Mouse (Mus musculus): Measurements from ENCODE around the gene Gpbp1. TPM values are rescaled to one million over a fixed set of nuclear protein-coding genes. Genes with fewer than 3 reads are reported as not detected.

The Gpbp1 gene
- polyA plus RNA-seq, 1 experiment from 2014 or later, result 123 TPM

GRCm38 (mm10) chr13:111393426-111393825 lies 96.5 kb downstream of the Gpbp1 start:
- Histone ChIP-seq H3K27me3 (no peaks in the 10 kb centered on the region), H3K4me3 (no peak overlapping the region), H3K4me1 (peaks cover 13% of the 10 kb centered on the region), H3K27ac (replicated peaks) (no peak overlapping the region), H3K9me3 (no peaks in the 10 kb centered on the region), H3K36me3 (no peaks in the 10 kb centered on the region), H3K9ac (replicated peaks) (no peak overlapping the region), H3K4me2 (replicated peaks) (no peak overlapping the region)
- WGBS, result 55% methylated on average over 6 of the region's 6 CpGs
- ATAC-seq (ENCODE audit: low FRiP score, low read depth), result no peak

GRCm38 (mm10) chr13:111391426-111391825 lies 98.5 kb downstream of the Gpbp1 start:
- Histone ChIP-seq H3K9me3 (no peaks in the 10 kb centered on the region), H3K4me1 (no peaks in the 10 kb centered on the region), H3K27me3 (no peaks in the 10 kb centered on the region), H3K27ac (replicated peaks) (no peak overlapping the region), H3K4me3 (no peak overlapping the region), H3K36me3 (no peaks in the 10 kb centered on the region), H3K4me2 (replicated peaks) (no peak overlapping the region), H3K9ac (replicated peaks) (no peak overlapping the region)
- 90% methylated on average over 5 of the region's 5 CpGs for WGBS
- ATAC-seq (ENCODE audit: low FRiP score, low read depth), result no peak

GRCm38 (mm10) chr13:111391011-111391410 lies 98.9 kb downstream of the Gpbp1 start:
- no peaks in the 10 kb centered on the region for H3K9me3 ChIP-seq
- no peak overlapping the region for H3K4me2 ChIP-seq (replicated peaks)
- 68% methylated on average over 1 of the region's 1 CpGs for WGBS
- no peak overlapping the region for H3K27ac ChIP-seq (replicated peaks)
- ATAC-seq (ENCODE audit: low FRiP score, low read depth), result no peak
- no peak overlapping the region for H3K4me3 ChIP-seq
- H3K9ac ChIP-seq (replicated peaks), result no peak overlapping the region
- no peaks in the 10 kb centered on the region for H3K4me1 ChIP-seq
- H3K36me3 ChIP-seq, result no peaks in the 10 kb centered on the region
- no peaks in the 10 kb centered on the region for H3K27me3 ChIP-seq

- H3K4me3 ChIP-seq, result no peak overlapping the region
- WGBS, result 90% methylated on average over 12 of the region's 12 CpGs
- no peaks in the 10 kb centered on the region for H3K27me3 ChIP-seq
- no peaks in the 10 kb centered on the region for H3K9me3 ChIP-seq
- no peak for ATAC-seq (ENCODE audit: low FRiP score, low read depth)
- H3K27ac ChIP-seq (replicated peaks), result no peak overlapping the region
- H3K4me1 ChIP-seq, result no peaks in the 10 kb centered on the region
- H3K36me3 ChIP-seq, result no peaks in the 10 kb centered on the region
- no peak overlapping the region for H3K4me2 ChIP-seq (replicated peaks)
- no peak overlapping the region for H3K9ac ChIP-seq (replicated peaks)
Measured at GRCm38 (mm10) chr13:111384011-111384985, 105.6 kb downstream of the Gpbp1 start.

Other genes starting within 250 kb of the Gpbp1 start
- gene Actbl2, start 235.1 kb downstream of the Gpbp1 start, polyA plus RNA-seq (2016; fragmentation: Nextera tagmentation; extraction: Ambion mirVana), result not detected in 2 replicates
- not detected in 2 replicates for gene Gm49496, start 59.8 kb upstream of the Gpbp1 start, polyA plus RNA-seq (2016; fragmentation: Nextera tagmentation; extraction: Ambion mirVana)
- not detected in 2 replicates for gene Gm10198, start 102.7 kb upstream of the Gpbp1 start, polyA plus RNA-seq (2016; fragmentation: Nextera tagmentation; extraction: Ambion mirVana)
- gene Mier3, start 190.9 kb upstream of the Gpbp1 start, polyA plus RNA-seq (2016; fragmentation: Nextera tagmentation; extraction: Ambion mirVana), result 25.6 and 26.0 TPM in 2 replicates

All from midbrain, embryonic 12.5 days (tissue).